Mouse (Mus musculus): ENCODE data around the gene Mc3r. TPM values are rescaled to one million over a fixed set of nuclear protein-coding genes. Genes with fewer than 3 reads are reported as not detected.

The Mc3r gene
- polyA plus RNA-seq, 1 experiment from 2014 or later: not detected

DNA sequence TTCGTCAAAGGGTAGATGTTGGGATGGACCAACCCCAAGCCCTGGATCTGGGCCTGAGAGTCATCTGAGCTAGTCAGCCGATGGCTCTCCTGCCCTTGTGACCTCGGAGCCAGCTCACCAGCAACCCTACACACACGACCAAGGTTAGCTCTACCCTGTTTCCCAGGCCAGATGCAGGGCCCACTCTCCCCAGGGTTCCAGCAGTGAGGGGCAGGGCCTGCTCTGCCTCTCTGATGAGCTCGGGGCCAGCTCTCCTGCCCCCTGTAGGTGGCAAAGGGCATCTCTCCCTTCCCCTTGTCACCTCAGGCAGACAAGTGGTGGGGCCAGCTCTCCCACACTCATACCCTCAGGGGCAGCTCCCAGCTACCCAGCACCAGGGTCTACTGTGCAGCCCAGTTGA is 29.1 kb upstream of the Mc3r start:
- H3K4me1 ChIP-seq (replicated peaks; ENCODE audit: control insufficient read depth, insufficient read depth, low read length): no peaks in the 10 kb centered on the region
- no peak overlapping the region for H3K4me2 ChIP-seq (ENCODE audit: low read length)
- H3K9ac ChIP-seq (ENCODE audit: low read length): no peak overlapping the region
- no peak overlapping the region for H3K27ac ChIP-seq (ENCODE audit: low read depth)
- H3K4me3 ChIP-seq (ENCODE audit: low read depth, low read length): no peak overlapping the region
- H3K36me3 ChIP-seq (ENCODE audit: control insufficient read depth, insufficient read depth, low read length): no peaks in the 10 kb centered on the region
- no peaks in the 10 kb centered on the region for H3K9me3 ChIP-seq (ENCODE audit: control insufficient read depth, low read length)
- DNase-seq (ENCODE audit: low spot score): no peak
- no peak for ATAC-seq (replicated peaks; ENCODE audit: low FRiP score, low TSS enrichment, low read depth)
- WGBS: 71% methylated on average over 5 of the region's 5 CpGs
- peaks cover 7% of the 10 kb centered on the region; the same call in 1 of the 2 replicates for H3K27me3 ChIP-seq (replicated peaks; ENCODE audit: control insufficient read depth, insufficient read depth, low read length)

DNA sequence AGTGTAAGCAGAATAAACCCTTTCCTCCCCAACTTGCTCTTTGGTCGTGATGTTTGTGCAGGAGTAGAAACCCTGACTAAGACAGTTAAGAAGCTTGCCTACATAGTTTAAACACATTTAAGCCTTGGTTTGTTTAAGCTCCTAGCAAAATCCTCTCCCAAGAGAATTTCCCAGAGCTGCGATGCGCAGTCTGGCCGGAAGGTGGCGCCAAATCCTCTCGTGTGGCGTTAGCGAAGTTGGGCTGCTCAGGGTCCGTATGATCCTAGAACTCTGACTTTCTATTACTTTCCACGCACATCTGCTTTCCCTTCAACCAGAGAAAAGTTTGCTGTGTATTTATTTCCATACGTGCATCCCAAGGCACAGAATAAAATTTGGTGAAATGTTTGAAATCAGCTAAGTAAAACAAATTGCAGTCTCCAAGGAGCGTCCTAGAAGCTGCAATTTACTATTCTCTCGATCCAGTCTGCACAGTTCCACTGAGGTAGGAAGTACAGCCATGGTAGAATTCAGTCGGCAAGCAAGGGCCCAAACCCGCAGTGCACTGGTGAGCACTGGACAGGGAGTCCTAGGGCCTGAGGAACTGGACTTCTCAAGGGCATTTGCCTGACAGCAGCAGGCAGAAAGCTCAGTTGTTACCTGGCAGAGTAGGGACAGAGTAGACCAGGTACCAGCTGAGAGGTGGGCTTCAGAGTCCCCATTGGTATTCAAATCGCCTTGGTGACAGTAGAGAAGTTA is 26.5 kb upstream of the Mc3r start:
- Histone ChIP-seq H3K9ac (ENCODE audit: low read length) (no peak overlapping the region), H3K27ac (ENCODE audit: low read depth) (no peak overlapping the region), H3K4me1 (replicated peaks; ENCODE audit: control insufficient read depth, insufficient read depth, low read length) (no peaks in the 10 kb centered on the region), H3K27me3 (replicated peaks; ENCODE audit: control insufficient read depth, insufficient read depth, low read length) (peaks cover 7% of the 10 kb centered on the region; the same call in 1 of the 2 replicates), H3K4me2 (ENCODE audit: low read length) (no peak overlapping the region), H3K36me3 (ENCODE audit: control insufficient read depth, insufficient read depth, low read length) (no peaks in the 10 kb centered on the region), H3K4me3 (ENCODE audit: low read depth, low read length) (no peak overlapping the region), H3K9me3 (ENCODE audit: control insufficient read depth, low read length) (no peaks in the 10 kb centered on the region)
- DNase-seq (ENCODE audit: low spot score) (peak; percentile 95), ATAC-seq (replicated peaks; ENCODE audit: low FRiP score, low TSS enrichment, low read depth) (no peak)
- WGBS: 12% methylated on average over 16 of the region's 16 CpGs

DNA sequence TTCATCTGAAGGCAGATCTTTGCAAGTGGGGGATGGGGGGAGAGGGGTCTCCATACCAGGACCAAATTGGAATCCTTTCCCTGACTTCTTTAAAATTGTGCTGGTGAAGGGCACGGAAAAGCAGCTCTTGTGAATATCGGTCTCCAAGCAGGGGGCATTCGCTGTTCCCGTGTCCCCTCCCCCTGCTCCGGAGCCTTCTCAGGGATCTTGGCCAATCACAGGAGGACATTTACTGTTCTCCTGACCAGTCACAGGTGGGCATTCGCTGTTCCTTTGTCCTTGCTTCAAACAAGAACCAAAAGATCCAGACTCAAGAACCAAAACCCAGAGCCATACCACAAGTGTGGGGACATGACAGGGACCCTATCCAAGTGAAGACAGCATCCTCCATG is 25.9 kb upstream of the Mc3r start:
- no peak overlapping the region for H3K4me3 ChIP-seq (ENCODE audit: low read depth, low read length)
- H3K27ac ChIP-seq (ENCODE audit: low read depth): no peak overlapping the region
- DNase-seq (ENCODE audit: low spot score): no peak
- H3K36me3 ChIP-seq (ENCODE audit: control insufficient read depth, insufficient read depth, low read length): no peaks in the 10 kb centered on the region
- H3K9ac ChIP-seq (ENCODE audit: low read length): no peak overlapping the region
- WGBS: 15% methylated on average over 6 of the region's 6 CpGs
- H3K4me1 ChIP-seq (replicated peaks; ENCODE audit: control insufficient read depth, insufficient read depth, low read length): no peaks in the 10 kb centered on the region
- no peak overlapping the region for H3K4me2 ChIP-seq (ENCODE audit: low read length)
- peaks cover 7% of the 10 kb centered on the region; the same call in 1 of the 2 replicates for H3K27me3 ChIP-seq (replicated peaks; ENCODE audit: control insufficient read depth, insufficient read depth, low read length)
- ATAC-seq (replicated peaks; ENCODE audit: low FRiP score, low TSS enrichment, low read depth): no peak
- no peaks in the 10 kb centered on the region for H3K9me3 ChIP-seq (ENCODE audit: control insufficient read depth, low read length)

DNA sequence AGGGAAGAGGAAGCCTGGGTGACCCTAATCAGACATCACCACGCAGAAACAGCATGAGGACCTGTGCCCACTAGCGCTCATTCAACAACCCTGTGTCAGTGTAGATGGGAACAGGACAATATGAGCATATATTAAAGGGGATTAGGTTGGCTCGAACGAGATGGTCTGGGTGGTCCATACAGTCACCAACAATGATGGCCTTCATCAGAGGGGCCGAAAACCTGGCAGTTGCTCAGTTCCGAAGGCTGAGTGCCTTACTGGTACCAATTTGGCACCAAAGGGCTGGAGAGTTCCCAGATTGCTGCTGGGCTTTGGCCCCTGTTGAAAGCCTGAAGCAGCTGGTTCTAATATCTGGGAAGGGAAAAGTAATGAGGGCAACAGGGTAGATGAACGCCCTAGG is 25.4 kb upstream of the Mc3r start:
- Histone ChIP-seq H3K4me1 (replicated peaks; ENCODE audit: control insufficient read depth, insufficient read depth, low read length) (no peaks in the 10 kb centered on the region), H3K9me3 (ENCODE audit: control insufficient read depth, low read length) (no peaks in the 10 kb centered on the region), H3K27me3 (replicated peaks; ENCODE audit: control insufficient read depth, insufficient read depth, low read length) (peaks cover 7% of the 10 kb centered on the region; the same call in 1 of the 2 replicates), H3K27ac (ENCODE audit: low read depth) (no peak overlapping the region), H3K4me3 (ENCODE audit: low read depth, low read length) (no peak overlapping the region), H3K9ac (ENCODE audit: low read length) (no peak overlapping the region), H3K36me3 (ENCODE audit: control insufficient read depth, insufficient read depth, low read length) (no peaks in the 10 kb centered on the region), H3K4me2 (ENCODE audit: low read length) (no peak overlapping the region)
- DNase-seq (ENCODE audit: low spot score) (no peak), ATAC-seq (replicated peaks; ENCODE audit: low FRiP score, low TSS enrichment, low read depth) (no peak)
- WGBS: 79% methylated on average over 7 of the region's 7 CpGs

GRCm38 (mm10) chr2:172223451-172224200 is 24.7 kb upstream of the Mc3r start:
- WGBS: 84% methylated on average over 8 of the region's 8 CpGs
- Histone ChIP-seq H3K4me3 (ENCODE audit: low read depth, low read length) (no peak overlapping the region), H3K9me3 (ENCODE audit: control insufficient read depth, low read length) (no peaks in the 10 kb centered on the region), H3K36me3 (ENCODE audit: control insufficient read depth, insufficient read depth, low read length) (no peaks in the 10 kb centered on the region), H3K9ac (ENCODE audit: low read length) (no peak overlapping the region), H3K4me1 (replicated peaks; ENCODE audit: control insufficient read depth, insufficient read depth, low read length) (no peaks in the 10 kb centered on the region), H3K27ac (ENCODE audit: low read depth) (no peak overlapping the region), H3K27me3 (replicated peaks; ENCODE audit: control insufficient read depth, insufficient read depth, low read length) (peaks cover 7% of the 10 kb centered on the region; the same call in 1 of the 2 replicates), H3K4me2 (ENCODE audit: low read length) (no peak overlapping the region)
- no peak for DNase-seq (ENCODE audit: low spot score)
- no peak for ATAC-seq (replicated peaks; ENCODE audit: low FRiP score, low TSS enrichment, low read depth)

DNA sequence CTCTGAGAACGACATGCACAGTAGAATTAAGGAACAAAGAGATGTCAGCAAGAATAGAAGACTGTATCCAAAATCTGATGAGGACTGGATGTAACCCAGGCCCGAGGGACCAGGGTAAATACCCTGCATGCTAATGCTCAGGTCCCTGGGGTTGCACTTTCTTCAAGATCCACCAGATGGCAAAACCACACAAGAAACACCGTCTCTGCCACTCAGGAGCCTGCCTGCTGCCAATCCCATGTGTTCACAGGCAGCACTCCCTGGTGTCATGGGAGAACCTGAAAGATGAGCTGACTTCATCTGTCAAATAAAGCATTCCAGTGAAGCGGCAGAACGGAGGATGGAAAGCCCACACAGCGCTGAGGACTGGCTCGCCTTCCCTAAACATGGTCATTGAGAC is 21.3 kb upstream of the Mc3r start:
- DNase-seq (ENCODE audit: low spot score): no peak
- ATAC-seq (replicated peaks; ENCODE audit: low FRiP score, low TSS enrichment, low read depth): no peak

GRCm38 (mm10) chr2:172227808-172228207 is 20.5 kb upstream of the Mc3r start:
- Histone ChIP-seq H3K9me3 (ENCODE audit: control insufficient read depth, low read length) (no peaks in the 10 kb centered on the region), H3K4me1 (replicated peaks; ENCODE audit: control insufficient read depth, insufficient read depth, low read length) (no peaks in the 10 kb centered on the region), H3K4me3 (ENCODE audit: low read depth, low read length) (no peak overlapping the region), H3K4me2 (ENCODE audit: low read length) (no peak overlapping the region), H3K27ac (ENCODE audit: low read depth) (no peak overlapping the region), H3K27me3 (replicated peaks; ENCODE audit: control insufficient read depth, insufficient read depth, low read length) (no peaks in the 10 kb centered on the region), H3K9ac (ENCODE audit: low read length) (no peak overlapping the region), H3K36me3 (ENCODE audit: control insufficient read depth, insufficient read depth, low read length) (no peaks in the 10 kb centered on the region)
- 92% methylated on average over 3 of the region's 3 CpGs for WGBS
- no peak for DNase-seq (ENCODE audit: low spot score)
- no peak for ATAC-seq (replicated peaks; ENCODE audit: low FRiP score, low TSS enrichment, low read depth)

More for the DNA sequence above, 21.3 kb upstream of the Mc3r start:
- no peaks in the 10 kb centered on the region for H3K36me3 ChIP-seq (ENCODE audit: control insufficient read depth, insufficient read depth, low read length)
- H3K27me3 ChIP-seq (replicated peaks; ENCODE audit: control insufficient read depth, insufficient read depth, low read length): peaks cover 7% of the 10 kb centered on the region; the same call in 1 of the 2 replicates
- no peaks in the 10 kb centered on the region for H3K9me3 ChIP-seq (ENCODE audit: control insufficient read depth, low read length)
- H3K4me3 ChIP-seq (ENCODE audit: low read depth, low read length): no peak overlapping the region
- no peak overlapping the region for H3K9ac ChIP-seq (ENCODE audit: low read length)
- H3K4me1 ChIP-seq (replicated peaks; ENCODE audit: control insufficient read depth, insufficient read depth, low read length): no peaks in the 10 kb centered on the region
- no peak overlapping the region for H3K27ac ChIP-seq (ENCODE audit: low read depth)
- 30% methylated on average over 7 of the region's 7 CpGs for WGBS
- no peak overlapping the region for H3K4me2 ChIP-seq (ENCODE audit: low read length)

DNA sequence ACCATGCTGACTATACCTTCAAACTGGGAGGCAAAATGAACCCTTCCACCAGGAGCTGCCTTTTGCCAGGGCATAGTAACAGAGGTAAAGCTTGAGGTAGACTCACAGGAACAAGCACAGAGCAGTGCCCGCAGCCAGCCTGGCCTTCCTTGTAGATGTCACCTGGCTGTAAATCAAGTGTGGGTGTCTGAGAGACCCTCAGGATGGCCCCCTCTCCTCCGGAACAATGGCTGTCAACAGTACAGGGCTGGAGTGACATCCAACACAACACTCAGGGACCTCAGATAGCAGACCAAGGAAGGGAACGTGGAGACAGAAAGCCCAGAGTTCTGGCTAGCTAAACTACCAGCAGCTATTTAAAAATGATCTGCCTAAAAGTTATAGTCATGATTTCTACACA is 19.1 kb upstream of the Mc3r start:
- no peak overlapping the region for H3K9ac ChIP-seq (ENCODE audit: low read length)
- H3K4me1 ChIP-seq (replicated peaks; ENCODE audit: control insufficient read depth, insufficient read depth, low read length): no peaks in the 10 kb centered on the region
- H3K4me3 ChIP-seq (ENCODE audit: low read depth, low read length): no peak overlapping the region
- no peak for ATAC-seq (replicated peaks; ENCODE audit: low FRiP score, low TSS enrichment, low read depth)
- H3K27ac ChIP-seq (ENCODE audit: low read depth): no peak overlapping the region
- H3K4me2 ChIP-seq (ENCODE audit: low read length): no peak overlapping the region
- no peaks in the 10 kb centered on the region for H3K9me3 ChIP-seq (ENCODE audit: control insufficient read depth, low read length)
- WGBS: 29% methylated on average over 3 of the region's 3 CpGs
- no peak for DNase-seq (ENCODE audit: low spot score)
- H3K36me3 ChIP-seq (ENCODE audit: control insufficient read depth, insufficient read depth, low read length): no peaks in the 10 kb centered on the region
- no peaks in the 10 kb centered on the region for H3K27me3 ChIP-seq (replicated peaks; ENCODE audit: control insufficient read depth, insufficient read depth, low read length)

All from intestine, embryonic 14.5 days (tissue).